Mouse (Mus musculus): ENCODE data around the gene Mr1.

- TF ChIP-seq POLR2A (IDR thresholded peaks at IDR 0.05; ENCODE audit: extremely low read depth, insufficient read depth, low read length): no peak
- no peak for TF ChIP-seq CTCF (IDR thresholded peaks at IDR 0.05; ENCODE audit: low read depth, low read length)
Observed at GRCm38 (mm10) chr1:155082158-155082964, 64.3 kb downstream of the Mr1 start.

Measured in liver, adult 2 months (tissue).